Mouse (Mus musculus) liver, adult 2 months (tissue): Measurements from ENCODE around the gene Selplg. TPM values are rescaled to one million over a fixed set of nuclear protein-coding genes. Genes with fewer than 3 reads are reported as not detected.

Source experiments
- DNase-seq: peaks from one replicate; pipeline ENCODE4 v3.0.0-alpha.2; 2011; ENCODE audit warnings: low read depth, low spot score; ENCODE audit errors: extremely low read depth
- H3K27ac ChIP-seq: fragments of 200-500 bp; replicated peaks from 2 replicates; pipeline ENCODE4 v1.5.1; 2012; ENCODE audit warnings: low read depth, mild to moderate bottlenecking, control low read depth, inconsistent platforms, low read length; ENCODE audit not compliant: insufficient read depth
- H3K27me3 ChIP-seq: fragments of 200-500 bp; 2 replicates; pipeline ENCODE4 v1.6.1; 2012; ENCODE audit warnings: mild to moderate bottlenecking, moderate library complexity, low read length, inconsistent platforms; ENCODE audit not compliant: control insufficient read depth, insufficient read depth
- H3K36me3 ChIP-seq: fragments of 200-500 bp; 2 replicates; pipeline ENCODE4 v1.6.1; 2012; ENCODE audit warnings: low read length, inconsistent platforms; ENCODE audit not compliant: control insufficient read depth, insufficient read depth
- H3K4me1 ChIP-seq: fragments of 200-500 bp; 2 replicates; pipeline ENCODE4 v1.6.1; 2011; ENCODE audit warnings: low read length; ENCODE audit not compliant: control insufficient read depth, insufficient read depth
- H3K4me3 ChIP-seq: fragments of 200-500 bp; 2 replicates; pipeline ENCODE4 v1.5.1; 2011; ENCODE audit warnings: low read depth, mild to moderate bottlenecking, control low read depth, low read length, moderate library complexity; ENCODE audit not compliant: insufficient read depth
- H3K79me2 ChIP-seq: fragments of 200-500 bp; 2 replicates; pipeline ENCODE4 v1.6.1; 2012; ENCODE audit warnings: inconsistent platforms, mild to moderate bottlenecking, low read length, moderate library complexity; ENCODE audit not compliant: control insufficient read depth, insufficient read depth
- H3K9ac ChIP-seq: fragments of 200-500 bp; 2 replicates; pipeline ENCODE4 v1.6.1; 2012; ENCODE audit warnings: low read depth, mild to moderate bottlenecking, control low read depth, inconsistent platforms, low read length
- CTCF ChIP-seq: fragments of 200-500 bp; IDR thresholded peaks from 2 replicates; pipeline ENCODE4 v1.5.1; 2011; ENCODE audit warnings: low read depth, low read length, control low read depth
- POLR2A ChIP-seq: fragments of 200-500 bp; IDR thresholded peaks from 2 replicates; pipeline ENCODE4 v1.6.1; 2011; ENCODE audit warnings: low read length, control low read depth; ENCODE audit not compliant: insufficient read depth; ENCODE audit errors: extremely low read depth
- WGBS: fragments of 180-500 bp; shearing (Covaris S2); methylation state at CpG from one replicate; pipeline ENCODE4 v1.1.7; 2018; 5-methylcytosine and 5-hydroxymethylcytosine counted together
- polyA plus RNA-seq: library from polyadenylated mRNA; depleted of rRNA; stranded (reverse); fragments of >200 nt; gene quantifications from 2 replicates; pipeline ENCODE4 v1.2.3, GENCODE M21; 2012
- total RNA-seq: library from RNA; depleted of rRNA; stranded (reverse); fragments of >200 nt; gene quantifications from 2 replicates; pipeline ENCODE4 v1.2.3, GENCODE M21; 2014

The Selplg gene
- total and polyA plus RNA-seq, 2 experiments, result 1.1 to 6.2 TPM

DNA sequence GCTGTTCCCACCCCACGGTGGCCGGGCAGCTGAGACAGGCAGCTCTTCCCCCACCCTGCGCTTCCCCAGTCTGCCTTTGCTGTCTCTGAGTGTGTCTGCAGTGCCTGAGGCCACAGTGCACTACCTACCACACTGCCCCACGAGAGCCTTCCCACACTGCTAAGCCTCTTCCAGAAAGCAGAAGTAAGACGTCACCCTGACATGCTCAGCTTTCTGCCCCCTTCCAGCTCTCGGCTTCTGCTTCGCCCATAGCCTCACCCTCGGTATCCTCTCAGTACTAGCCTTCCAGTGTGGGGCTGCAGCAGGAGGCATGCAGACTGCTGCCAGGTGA, 55.6 kb downstream of the Selplg start:
- WGBS, result 89% methylated on average over 8 of the region's 8 CpGs
- H3K27ac ChIP-seq, result no peak overlapping the region
- TF ChIP-seq POLR2A, result no peak
- no peak for TF ChIP-seq CTCF
- H3K27me3 ChIP-seq, result no peaks in the 10 kb centered on the region
- no peaks in the 10 kb centered on the region for H3K79me2 ChIP-seq
- H3K4me1 ChIP-seq, result no peaks in the 10 kb centered on the region
- peak; percentile 24 for DNase-seq
- H3K36me3 ChIP-seq, result peaks cover 17% of the 10 kb centered on the region; the same call in 1 of the 2 replicates
- no peak overlapping the region for H3K4me3 ChIP-seq
- no peak overlapping the region for H3K9ac ChIP-seq

DNA sequence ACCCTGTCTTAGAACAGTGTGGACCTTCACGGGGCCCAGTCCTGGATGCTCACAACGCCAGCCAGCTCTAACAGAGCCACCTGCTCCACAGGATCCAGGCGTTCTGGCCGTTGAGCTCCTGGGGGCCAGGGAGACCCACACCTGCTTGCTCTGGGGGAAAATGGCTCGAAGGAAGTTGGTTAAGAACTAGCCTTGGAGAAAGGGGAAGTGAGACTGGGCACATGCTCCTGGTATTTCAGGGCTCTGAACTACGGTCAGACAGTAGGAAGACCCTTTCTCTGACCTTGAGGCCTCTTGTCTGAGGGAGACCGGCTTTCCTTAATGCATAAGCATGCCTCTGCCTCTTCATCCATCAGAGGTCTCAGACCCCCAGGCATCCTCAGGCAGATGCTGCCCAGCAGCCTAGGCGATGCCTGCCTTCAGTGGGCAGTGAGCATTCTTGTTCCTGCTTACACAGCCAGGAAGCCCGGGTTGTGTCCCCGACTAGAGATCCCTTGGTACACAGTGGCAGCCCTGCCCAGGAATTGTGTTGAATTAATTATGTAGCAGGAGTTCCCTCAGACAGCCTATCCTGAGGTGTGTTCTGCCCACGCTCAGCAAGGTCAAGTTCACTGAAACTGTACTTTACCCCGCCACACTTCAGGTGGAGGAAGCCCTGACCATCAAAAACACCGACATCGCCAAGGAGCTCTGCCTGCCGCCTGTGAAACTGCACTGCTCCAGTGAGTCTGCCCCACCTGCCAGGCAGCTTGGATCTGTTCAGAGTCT, 56.1 kb downstream of the Selplg start:
- peaks cover 2% of the 10 kb centered on the region for H3K79me2 ChIP-seq
- no peaks in the 10 kb centered on the region for H3K4me1 ChIP-seq
- H3K36me3 ChIP-seq, result peaks cover 17% of the 10 kb centered on the region; the same call in 1 of the 2 replicates
- H3K9ac ChIP-seq, result no peak overlapping the region
- DNase-seq, result peak; percentile 19
- no peak overlapping the region for H3K4me3 ChIP-seq
- H3K27me3 ChIP-seq, result no peaks in the 10 kb centered on the region
- 84% methylated on average over 15 of the region's 15 CpGs for WGBS
- TF ChIP-seq CTCF, result no peak
- TF ChIP-seq POLR2A, result no peak
- H3K27ac ChIP-seq, result no peak overlapping the region

DNA sequence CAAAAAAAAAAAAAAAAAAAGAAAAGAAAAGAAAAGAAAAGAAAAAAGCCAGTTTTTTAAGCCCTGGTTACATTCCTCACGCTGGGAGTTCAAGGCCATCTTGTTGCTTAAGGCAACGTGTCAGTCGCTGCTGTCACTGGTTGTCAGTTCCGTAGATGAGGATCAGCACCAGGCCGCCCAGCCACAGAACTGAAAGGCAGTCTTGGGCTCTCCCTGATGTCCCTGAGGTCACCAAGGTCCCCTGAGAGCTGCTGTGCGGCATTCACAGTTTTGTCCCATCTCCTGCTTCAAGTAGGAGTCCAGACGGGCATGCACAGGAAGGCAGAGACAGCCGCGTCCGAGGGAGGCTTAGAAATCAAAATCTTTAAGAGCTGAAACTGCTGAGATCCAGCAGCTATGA, 56.9 kb downstream of the Selplg start:
- Histone ChIP-seq H3K36me3 (peaks cover 17% of the 10 kb centered on the region; the same call in 1 of the 2 replicates), H3K4me1 (no peaks in the 10 kb centered on the region), H3K79me2 (peaks cover 7% of the 10 kb centered on the region), H3K27ac (no peak overlapping the region), H3K9ac (no peak overlapping the region), H3K4me3 (no peak overlapping the region), H3K27me3 (no peaks in the 10 kb centered on the region)
- WGBS, result 94% methylated on average over 10 of the region's 10 CpGs
- no peak for DNase-seq
- TF ChIP-seq POLR2A, result no peak
- TF ChIP-seq CTCF, result no peak

DNA sequence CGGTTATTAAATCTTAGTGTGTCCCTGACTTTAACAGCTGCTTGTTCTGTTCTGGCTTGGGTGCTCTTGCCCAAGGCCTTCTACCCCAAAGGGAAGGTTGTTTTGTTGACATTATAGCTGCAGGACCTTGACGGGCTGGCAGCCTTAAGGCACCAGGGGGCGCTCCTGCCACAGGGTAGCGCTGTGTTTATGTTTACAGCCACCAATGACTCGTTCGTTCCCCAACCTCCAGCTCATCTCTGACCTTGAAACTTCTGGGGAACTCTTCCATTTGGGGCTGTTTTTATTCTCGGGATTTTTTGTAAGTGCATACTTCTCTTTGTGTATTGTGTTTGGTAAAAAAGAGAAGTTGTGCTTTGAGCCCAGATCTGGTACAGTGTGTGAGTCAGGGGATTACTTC, 58.8 kb downstream of the Selplg start:
- Histone ChIP-seq H3K27me3 (no peaks in the 10 kb centered on the region), H3K36me3 (peaks cover 17% of the 10 kb centered on the region; the same call in 1 of the 2 replicates), H3K9ac (no peak overlapping the region), H3K4me1 (no peaks in the 10 kb centered on the region), H3K4me3 (peak overlapping the region; percentile 92), H3K79me2 (peaks cover 22% of the 10 kb centered on the region), H3K27ac (no peak overlapping the region; the same call in 1 of the 2 replicates)
- WGBS, result 0% methylated on average over 7 of the region's 7 CpGs
- DNase-seq, result peak; percentile 62
- TF ChIP-seq POLR2A (no peak), CTCF (peak; percentile 97)

DNA sequence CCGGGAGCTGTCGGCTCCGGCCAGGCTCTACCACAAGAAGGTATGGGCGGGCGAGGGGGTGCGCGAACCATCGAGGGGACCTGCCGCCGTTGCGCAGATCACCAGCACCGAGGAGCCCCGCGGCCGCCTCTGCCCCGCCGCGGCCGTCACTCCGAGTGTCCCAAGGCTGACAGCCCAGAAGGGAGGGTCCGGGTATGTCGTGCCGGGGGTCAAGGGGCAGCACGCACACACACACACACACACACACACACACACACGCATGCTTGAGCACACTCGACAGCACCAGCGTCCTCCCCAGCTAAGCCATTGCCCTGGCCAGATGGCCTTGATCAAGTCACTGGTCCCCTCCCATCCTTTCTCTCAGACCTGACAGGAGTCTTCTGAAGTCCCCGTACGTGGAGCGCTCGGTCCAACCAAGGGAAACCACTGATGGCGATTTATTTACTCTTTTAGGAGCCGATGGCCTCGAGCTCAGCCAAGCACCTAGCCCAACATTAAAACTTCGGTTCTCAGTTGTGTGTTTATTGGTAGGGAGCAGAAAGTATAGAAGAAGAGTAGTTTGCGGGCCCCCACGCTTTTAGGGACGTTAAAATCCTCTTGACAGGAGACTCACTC, 59.4 kb downstream of the Selplg start:
- Histone ChIP-seq H3K79me2 (peaks cover 26% of the 10 kb centered on the region), H3K4me1 (no peaks in the 10 kb centered on the region), H3K4me3 (peak overlapping the region; percentile 92), H3K27me3 (no peaks in the 10 kb centered on the region), H3K9ac (peak overlapping the region; percentile 88), H3K27ac (peak overlapping the region; percentile 19; the same call in 1 of the 2 replicates), H3K36me3 (peaks cover 17% of the 10 kb centered on the region; the same call in 1 of the 2 replicates)
- TF ChIP-seq CTCF (no peak), POLR2A (no peak)
- 0% methylated on average over 28 of the region's 38 CpGs for WGBS
- DNase-seq, result peak; percentile 29
